Mouse (Mus musculus): ENCODE results near the gene 3110040N11Rik. TPM values are rescaled to one million over a fixed set of nuclear protein-coding genes. Genes with fewer than 3 reads are reported as not detected.

Gene 3110040N11Rik
- total RNA-seq, 2 experiments from 2014 or later: 30.4 to 43.2 TPM

GRCm38 (mm10) chr7:81740010-81740409 lies 49.3 kb downstream of the 3110040N11Rik start:
- DNase-seq (ENCODE audit: low spot score in 2 of 2): no peak

GRCm38 (mm10) chr7:81738720-81739385 lies 50.4 kb downstream of the 3110040N11Rik start:
- no peak for DNase-seq (ENCODE audit: low spot score in 2 of 2)

GRCm38 (mm10) chr7:81735300-81736048 lies 53.8 kb downstream of the 3110040N11Rik start:
- no peak for DNase-seq (ENCODE audit: low spot score in 2 of 2)

- DNase-seq (ENCODE audit: low spot score in 2 of 2): no peak
Observed at GRCm38 (mm10) chr7:81732183-81733089, 56.8 kb downstream of the 3110040N11Rik start.

Other genes starting within 250 kb of the 3110040N11Rik start
- gene Fsd2, start 222.5 kb downstream of the 3110040N11Rik start, total RNA-seq (2021): 1 to 10 TPM in 1 of 2 experiments, under 1 TPM in 1; 0.66 to 6.2 TPM
- gene Whamm, start 218.2 kb downstream of the 3110040N11Rik start, total RNA-seq (2021): 10 to 100 TPM; 18.9 to 20.1 TPM
- 1 to 10 TPM; 1.7 to 4.9 TPM for gene Homer2, start 82.0 kb downstream of the 3110040N11Rik start, total RNA-seq (2021)
- 10 to 100 TPM; 34.7 to 44.7 TPM for gene Ramac, start 26.6 kb downstream of the 3110040N11Rik start, total RNA-seq (2021)
- 100 to 1,000 TPM; 118 to 124 TPM for gene Btbd1, start 40.0 kb upstream of the 3110040N11Rik start, total RNA-seq (2021)
- gene Gm10160, start 66.3 kb upstream of the 3110040N11Rik start, total RNA-seq (2021): not detected
- 10 to 100 TPM; 17.2 to 23.0 TPM for gene Tm6sf1, start 69.5 kb upstream of the 3110040N11Rik start, total RNA-seq (2021)
- 1 to 10 TPM; 6.9 to 9.4 TPM for gene Hdgfl3, start 145.0 kb upstream of the 3110040N11Rik start, total RNA-seq (2021)
- gene Bnc1, start 202.8 kb upstream of the 3110040N11Rik start, total RNA-seq (2021): 1 to 10 TPM in 1 of 2 experiments, under 1 TPM in 1; 0.60 to 1.5 TPM

All from adrenal gland, adult 18-20 months (tissue).